Mouse (Mus musculus) midbrain, embryonic 16.5 days (tissue): ENCODE measurements around the gene Pacs2. TPM values are rescaled to one million over a fixed set of nuclear protein-coding genes. Genes with fewer than 3 reads are reported as not detected.
A peak's percentile ranks its signal among the peaks of the same experiment; 100 is the strongest.

Experiments
- ATAC-seq: fragments of 200-750 bp; cut with Nextera tagmentation; 2 replicates; pipeline ENCODE4 v1.8.0; 2017; ENCODE audit warnings: moderate TSS enrichment
- H3K27ac ChIP-seq: fragments of 300-500 bp; sonication (generic); 2 replicates; pipeline ENCODE4 v1.5.1; 2014; ENCODE audit warnings: mild to moderate bottlenecking, low read length, mixed read lengths
- H3K27me3 ChIP-seq: fragments of 300-500 bp; sonication (generic); 2 replicates; pipeline ENCODE4 v1.6.1; 2014; ENCODE audit warnings: low read depth, low read length, mixed read lengths; ENCODE audit not compliant: control insufficient read depth, insufficient read depth
- H3K36me3 ChIP-seq: fragments of 300-500 bp; sonication (generic); 2 replicates; pipeline ENCODE4 v1.6.1; 2014; ENCODE audit warnings: mild to moderate bottlenecking, low read length, moderate library complexity, mixed read lengths; ENCODE audit not compliant: control insufficient read depth, insufficient read depth
- H3K4me1 ChIP-seq: fragments of 300-500 bp; sonication (generic); 2 replicates; pipeline ENCODE4 v1.6.1; 2014; ENCODE audit warnings: mild to moderate bottlenecking, low read length, mixed read lengths; ENCODE audit not compliant: control insufficient read depth, insufficient read depth
- H3K4me2 ChIP-seq: fragments of 300-500 bp; sonication (generic); 2 replicates; pipeline ENCODE4 v1.6.1; 2014; ENCODE audit warnings: mild to moderate bottlenecking, low read length, mixed read lengths
- H3K4me3 ChIP-seq: fragments of 300-500 bp; sonication (generic); 2 replicates; pipeline ENCODE4 v1.5.1; 2014; ENCODE audit warnings: low read depth, mild to moderate bottlenecking, low read length, moderate library complexity, mixed read lengths
- H3K9ac ChIP-seq: fragments of 300-500 bp; sonication (generic); 2 replicates; pipeline ENCODE4 v1.6.1; 2014; ENCODE audit warnings: low read depth, low read length, mixed read lengths
- H3K9me3 ChIP-seq: fragments of 300-500 bp; sonication (generic); replicated peaks from 2 replicates; pipeline ENCODE4 v1.6.1; 2014; ENCODE audit warnings: mild to moderate bottlenecking, low read length, mixed read lengths; ENCODE audit not compliant: control insufficient read depth, poor library complexity, severe bottlenecking
- WGBS: fragments of 180-500 bp; shearing (Covaris S2); extraction: QIAGEN DNeasy Blood & Tissue Kit; methylation state at CpG from one replicate; pipeline ENCODE4 v1.1.7; 2014; 5-methylcytosine and 5-hydroxymethylcytosine counted together
- polyA plus RNA-seq: library from polyadenylated mRNA; unstranded; fragments of >200 nt; fragmentation: Nextera tagmentation; extraction: Ambion mirVana; gene quantifications from 2 replicates; pipeline ENCODE4 v1.2.1, GENCODE M21; 2015

Gene Pacs2
- polyA plus RNA-seq, 1 experiment from 2014 or later, result 27.6 TPM

GRCm38 (mm10) chr12:113075063-113075454, 60.8 kb downstream of the Pacs2 start:
- peak overlapping the region; percentile 47 for H3K4me3 ChIP-seq
- 1% methylated on average over 10 of the region's 10 CpGs for WGBS

GRCm38 (mm10) chr12:113075486-113075885, 61.2 kb downstream of the Pacs2 start:
- no peak for ATAC-seq
- 62% methylated on average over 6 of the region's 6 CpGs for whole genome bisulfite sequencing
- peak overlapping the region; percentile 91 for H3K4me2 ChIP-seq
- H3K9ac ChIP-seq, result peak overlapping the region; percentile 79
- H3K27ac ChIP-seq, result peak overlapping the region; percentile 95
- no peaks in the 10 kb centered on the region for H3K27me3 ChIP-seq
- no peaks in the 10 kb centered on the region for H3K9me3 ChIP-seq
- peaks cover 18% of the 10 kb centered on the region for H3K4me1 ChIP-seq
- peaks cover 15% of the 10 kb centered on the region for H3K36me3 ChIP-seq
- H3K4me3 ChIP-seq, result peak overlapping the region; percentile 47

More at GRCm38 (mm10) chr12:113075063-113075454, 60.8 kb downstream of the Pacs2 start:
- H3K27me3 ChIP-seq, result no peaks in the 10 kb centered on the region
- no peaks in the 10 kb centered on the region for H3K9me3 ChIP-seq
- H3K9ac ChIP-seq, result peak overlapping the region; percentile 79
- H3K4me2 ChIP-seq, result peak overlapping the region; percentile 91
- peaks cover 19% of the 10 kb centered on the region for H3K36me3 ChIP-seq
- H3K4me1 ChIP-seq, result peaks cover 18% of the 10 kb centered on the region
- peak overlapping the region; percentile 95 for H3K27ac ChIP-seq
- peak; percentile 82 for ATAC-seq

GRCm38 (mm10) chr12:113087276-113087675, 73.0 kb downstream of the Pacs2 start:
- Histone ChIP-seq H3K9ac (no peak overlapping the region), H3K36me3 (no peaks in the 10 kb centered on the region), H3K9me3 (no peaks in the 10 kb centered on the region), H3K4me1 (no peaks in the 10 kb centered on the region), H3K27me3 (no peaks in the 10 kb centered on the region), H3K4me3 (no peak overlapping the region), H3K27ac (no peak overlapping the region), H3K4me2 (no peak overlapping the region)
- WGBS, result 74% methylated on average over 2 of the region's 3 CpGs
- no peak for ATAC-seq

- no peak for ATAC-seq
- Histone ChIP-seq H3K4me1 (no peaks in the 10 kb centered on the region), H3K4me3 (no peak overlapping the region), H3K9me3 (no peaks in the 10 kb centered on the region), H3K27ac (no peak overlapping the region), H3K36me3 (no peaks in the 10 kb centered on the region), H3K27me3 (no peaks in the 10 kb centered on the region), H3K4me2 (no peak overlapping the region), H3K9ac (no peak overlapping the region)
- 53% methylated on average over 4 of the region's 4 CpGs for WGBS
Measured at GRCm38 (mm10) chr12:113088026-113088425, 73.7 kb downstream of the Pacs2 start.

GRCm38 (mm10) chr12:113089107-113089506, 74.8 kb downstream of the Pacs2 start:
- no peak for ATAC-seq
- Histone ChIP-seq H3K4me3 (no peak overlapping the region), H3K9ac (no peak overlapping the region), H3K9me3 (no peaks in the 10 kb centered on the region), H3K27ac (no peak overlapping the region), H3K36me3 (no peaks in the 10 kb centered on the region), H3K27me3 (no peaks in the 10 kb centered on the region), H3K4me1 (no peaks in the 10 kb centered on the region), H3K4me2 (no peak overlapping the region)
- 89% methylated on average over 6 of the region's 6 CpGs for WGBS

DNA sequence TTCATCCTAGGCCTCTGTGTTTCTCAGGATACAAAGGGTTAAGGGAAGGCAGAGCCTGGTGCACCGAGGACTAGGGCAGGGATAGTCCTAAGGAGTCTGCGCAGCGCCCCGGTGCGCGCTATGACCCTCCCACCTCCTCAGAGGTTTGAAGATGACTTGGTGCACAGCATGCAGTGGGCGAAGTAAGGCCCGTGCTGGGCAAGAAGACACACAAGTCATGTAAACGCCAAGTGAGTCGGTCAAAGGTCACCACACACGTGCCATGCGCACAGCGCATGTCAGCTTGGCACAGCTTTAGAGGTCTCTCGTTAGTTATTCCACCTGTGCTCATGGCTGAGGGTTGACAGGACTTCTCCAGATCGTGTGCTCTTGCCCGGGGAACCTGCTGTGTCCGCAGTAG, 75.7 kb downstream of the Pacs2 start:
- H3K9ac ChIP-seq, result no peak overlapping the region
- no peaks in the 10 kb centered on the region for H3K4me1 ChIP-seq
- no peak overlapping the region for H3K4me3 ChIP-seq
- no peak overlapping the region for H3K4me2 ChIP-seq
- H3K9me3 ChIP-seq, result no peaks in the 10 kb centered on the region
- no peak for ATAC-seq
- H3K27ac ChIP-seq, result no peak overlapping the region
- WGBS, result 83% methylated on average over 17 of the region's 17 CpGs
- no peaks in the 10 kb centered on the region for H3K36me3 ChIP-seq
- H3K27me3 ChIP-seq, result no peaks in the 10 kb centered on the region

GRCm38 (mm10) chr12:113097040-113097439, 82.7 kb downstream of the Pacs2 start:
- Histone ChIP-seq H3K4me3 (peak overlapping the region; percentile 100), H3K9ac (peak overlapping the region; percentile 94), H3K27ac (peak overlapping the region; percentile 74; the same call in 1 of the 2 replicates), H3K4me2 (peak overlapping the region; percentile 99), H3K36me3 (no peaks in the 10 kb centered on the region), H3K9me3 (no peaks in the 10 kb centered on the region), H3K4me1 (peaks cover 30% of the 10 kb centered on the region), H3K27me3 (no peaks in the 10 kb centered on the region)
- ATAC-seq, result peak; percentile 7; the same call in 1 of the 2 replicates
- 86% methylated on average over 5 of the region's 5 CpGs for WGBS

DNA sequence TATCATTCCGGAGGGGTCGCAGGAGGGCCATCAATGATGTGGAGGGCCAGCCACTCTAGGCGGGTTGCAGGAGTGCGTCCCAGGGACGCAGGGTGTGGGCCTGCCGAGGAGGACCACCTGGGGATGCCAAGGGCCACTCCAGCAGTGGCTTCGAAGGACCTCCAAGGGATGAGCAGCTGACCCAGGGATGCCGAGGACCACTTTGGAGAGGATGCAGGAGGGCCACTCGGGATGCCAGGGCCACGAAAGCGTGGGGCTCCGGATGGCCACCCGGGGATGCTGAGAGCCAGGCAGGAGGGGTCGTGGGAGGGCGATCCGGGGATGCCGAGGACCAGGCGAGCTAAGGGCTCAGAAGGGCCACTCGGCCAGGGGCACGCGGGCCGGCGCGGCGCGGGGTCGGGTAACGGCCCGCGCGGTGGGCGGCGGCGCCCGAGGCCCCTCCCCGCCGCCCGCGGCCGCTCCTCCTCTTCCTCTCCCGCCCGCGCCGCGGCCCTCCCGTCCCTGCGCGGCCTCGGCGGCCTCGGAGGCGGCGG, 83.5 kb downstream of the Pacs2 start, which contains the start of gene Mta1:
Mta1 (plus strand) TSS at position 530 of the 533 bp plus-strand sequence.
- peak within 1 kb of the TSS; percentile 99 for H3K4me2 ChIP-seq
- peaks cover 30% of the 10 kb centered on the region for H3K4me1 ChIP-seq
- no peaks in the 10 kb centered on the region for H3K27me3 ChIP-seq
- peak within 1 kb of the TSS; percentile 100 for H3K4me3 ChIP-seq
- H3K9me3 ChIP-seq, result no peaks in the 10 kb centered on the region
- under 1% methylated on average over 35 of the region's 53 CpGs for WGBS
- peak; percentile 36 for ATAC-seq
- H3K27ac ChIP-seq, result peak within 1 kb of the TSS; percentile 74
- H3K36me3 ChIP-seq, result no peaks in the 10 kb centered on the region
- peak within 1 kb of the TSS; percentile 94 for H3K9ac ChIP-seq

DNA sequence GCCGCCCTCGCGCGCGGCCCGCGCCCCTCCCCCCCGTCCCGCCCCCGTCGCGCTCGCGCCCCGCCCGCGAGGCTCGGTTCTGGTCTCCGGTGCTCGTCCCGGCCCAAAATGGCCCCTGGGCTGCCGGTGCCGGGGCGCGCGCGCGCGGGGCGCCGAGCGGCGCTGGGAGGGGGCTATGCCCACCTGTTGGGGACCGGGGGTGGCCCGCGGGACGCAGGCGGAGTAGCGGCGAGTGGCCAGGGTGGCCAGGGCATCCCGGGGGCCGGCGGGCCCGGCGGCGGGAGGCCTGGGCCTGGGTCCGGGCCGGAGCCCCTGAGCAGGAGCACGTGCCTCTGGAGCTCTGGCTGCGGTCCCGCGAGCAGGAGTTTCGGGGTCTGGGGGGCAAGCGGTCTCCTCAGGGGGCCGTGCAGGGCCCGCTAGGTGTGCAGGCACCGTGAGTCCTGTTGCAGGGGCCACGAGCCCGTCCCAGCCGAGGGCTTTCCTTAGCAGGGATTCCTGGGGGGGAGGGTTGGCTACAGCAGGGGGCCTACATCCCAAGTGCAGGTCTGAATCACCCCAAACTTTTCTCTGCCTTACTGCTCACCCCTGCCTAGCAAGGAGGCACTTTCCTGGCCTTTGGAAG, 84.3 kb downstream of the Pacs2 start:
- WGBS, result 1% methylated on average over 19 of the region's 60 CpGs
- H3K9me3 ChIP-seq, result no peaks in the 10 kb centered on the region
- peaks cover 30% of the 10 kb centered on the region for H3K4me1 ChIP-seq
- H3K4me2 ChIP-seq, result peak overlapping the region; percentile 94
- H3K4me3 ChIP-seq, result peak overlapping the region; percentile 100
- no peaks in the 10 kb centered on the region for H3K36me3 ChIP-seq
- H3K27me3 ChIP-seq, result no peaks in the 10 kb centered on the region
- peak; percentile 19; the same call in 1 of the 2 replicates for ATAC-seq
- H3K9ac ChIP-seq, result peak overlapping the region; percentile 94
- peak overlapping the region; percentile 74 for H3K27ac ChIP-seq
